Mouse (Mus musculus) forebrain, postnatal 0 days (tissue): ENCODE measurements around the gene Samd10. TPM values are rescaled to one million over a fixed set of nuclear protein-coding genes. Genes with fewer than 3 reads are reported as not detected.
A peak's percentile ranks its signal among the peaks of the same experiment; 100 is the strongest.

Experiments
- ATAC-seq: fragments of 200-750 bp; cut with Nextera tagmentation; 2 replicates; pipeline ENCODE4 v1.8.0; 2017; ENCODE audit warnings: mild to moderate bottlenecking, moderate library complexity
- DNase-seq: peaks from one replicate; pipeline ENCODE4 v3.0.0-alpha.2; 2015
- H3K27ac ChIP-seq: fragments of 300-500 bp; sonication (generic); 2 replicates; pipeline ENCODE4 v1.5.1; 2014; ENCODE audit warnings: low read depth, mild to moderate bottlenecking, antibody characterized with exemption, low read length, moderate library complexity, mixed read lengths
- H3K27me3 ChIP-seq: fragments of 300-500 bp; sonication (generic); 2 replicates; pipeline ENCODE4 v1.6.1; 2014; ENCODE audit warnings: mild to moderate bottlenecking, low read length, mixed read lengths; ENCODE audit not compliant: insufficient read depth
- H3K36me3 ChIP-seq: fragments of 300-500 bp; sonication (generic); 2 replicates; pipeline ENCODE4 v1.6.1; 2014; ENCODE audit warnings: mild to moderate bottlenecking, moderate library complexity; ENCODE audit not compliant: insufficient read depth
- H3K4me1 ChIP-seq: fragments of 300-500 bp; sonication (generic); 2 replicates; pipeline ENCODE4 v1.6.1; 2014; ENCODE audit warnings: antibody characterized with exemption; ENCODE audit not compliant: insufficient read depth
- H3K4me2 ChIP-seq: fragments of 300-500 bp; sonication (generic); 2 replicates; pipeline ENCODE4 v1.6.1; 2014; ENCODE audit warnings: low read depth, mild to moderate bottlenecking, moderate library complexity
- H3K4me3 ChIP-seq: fragments of 300-500 bp; sonication (generic); 2 replicates; pipeline ENCODE4 v1.5.1; 2014; ENCODE audit warnings: low read depth, low read length, mixed read lengths
- H3K9ac ChIP-seq: fragments of 300-500 bp; sonication (generic); 2 replicates; pipeline ENCODE4 v1.6.1; 2014; ENCODE audit warnings: mild to moderate bottlenecking
- H3K9me3 ChIP-seq: fragments of 300-500 bp; sonication (generic); 2 replicates; pipeline ENCODE4 v1.6.1; 2016; ENCODE audit warnings: low read length
- CTCF ChIP-seq: sonication (generic); IDR thresholded peaks from 2 replicates; pipeline ENCODE4 v1.5.1; 2016; ENCODE audit warnings: antibody characterized with exemption, control low read depth, low read depth
- WGBS: fragments of 180-500 bp; shearing (Covaris S2); extraction: QIAGEN DNeasy Blood & Tissue Kit; methylation state at CpG from one replicate; pipeline ENCODE4 v1.1.7; 2014; 5-methylcytosine and 5-hydroxymethylcytosine counted together
- polyA plus RNA-seq: library from polyadenylated mRNA; unstranded; fragments of >200 nt; fragmentation: Nextera tagmentation; extraction: Ambion mirVana; gene quantifications from 2 replicates; pipeline ENCODE4 v1.2.1, GENCODE M21; 2015
- total RNA-seq: library from RNA; depleted of rRNA; stranded (reverse); fragments of >200 nt; gene quantifications from 2 replicates; pipeline ENCODE4 v1.2.3, GENCODE M21; 2014

Samd10 gene
- total and polyA plus RNA-seq, 2 experiments from 2014 or later: 85.6 to 108 TPM

DNA sequence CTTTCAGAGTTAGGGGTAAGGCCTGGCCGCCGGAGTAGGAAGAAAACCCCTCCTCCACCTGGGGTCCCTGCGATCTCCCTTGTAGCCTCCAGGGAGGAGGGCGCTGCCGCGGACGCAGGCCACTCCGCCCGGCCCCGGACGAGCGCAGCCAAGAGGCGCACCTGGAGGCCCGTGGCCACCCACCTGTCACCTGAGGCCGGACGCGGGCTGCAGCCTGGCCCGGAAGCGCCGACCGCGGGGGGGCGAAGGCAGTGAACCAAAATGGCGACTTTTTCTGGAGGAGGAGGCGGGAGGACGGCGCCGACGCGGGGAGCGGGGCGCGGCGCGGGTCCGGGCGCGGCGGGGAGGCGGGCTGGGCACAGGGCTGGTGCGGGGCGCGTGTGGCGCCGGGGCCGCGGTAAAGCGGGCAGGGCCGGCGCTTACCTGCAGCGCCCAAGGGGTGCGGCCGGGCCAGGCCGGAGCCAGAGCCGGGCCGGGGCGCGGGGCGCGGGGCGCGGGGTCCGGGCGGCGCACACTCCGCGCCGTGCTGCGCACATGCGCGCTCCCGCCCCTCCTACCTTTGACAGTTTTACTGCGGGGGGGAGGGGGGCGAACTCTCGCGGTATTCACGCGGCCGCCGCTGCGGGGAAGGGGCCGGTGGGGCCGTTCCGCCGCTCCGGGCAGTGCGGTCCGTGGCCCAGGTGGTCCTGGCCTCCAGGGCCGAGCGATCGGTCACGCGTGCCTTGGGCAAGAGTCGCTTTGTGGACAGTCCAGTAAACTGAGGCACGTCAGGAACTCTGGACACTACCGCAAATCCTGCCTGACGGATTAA, 6.6 kb downstream of the Samd10 start, which contains the start of gene Zfp512b:
Gene Zfp512b (minus strand): TSS at position 573 of the 811 bp plus-strand sequence.
- Histone ChIP-seq H3K9ac (peak within 1 kb of the TSS; percentile 96), H3K27me3 (no peaks in the 10 kb centered on the region), H3K36me3 (peaks cover 43% of the 10 kb centered on the region), H3K4me3 (peak within 1 kb of the TSS; percentile 97), H3K4me2 (peak within 1 kb of the TSS; percentile 85), H3K9me3 (no peaks in the 10 kb centered on the region), H3K27ac (peak within 1 kb of the TSS; percentile 94), H3K4me1 (peaks cover 16% of the 10 kb centered on the region)
- peak; percentile 90 for DNase-seq
- peak; percentile 92 for ATAC-seq
- WGBS: under 1% methylated on average over 82 of the region's 97 CpGs
- TF ChIP-seq CTCF: no peak; the same call in 1 of the 2 replicates

GRCm38 (mm10) chr2:181591528-181592085, 7.4 kb downstream of the Samd10 start, which contains the start of gene Prpf6:
TSS of gene Prpf6 (plus strand) at chr2:181591868.
- Histone ChIP-seq H3K9me3 (no peaks in the 10 kb centered on the region), H3K4me1 (peaks cover 16% of the 10 kb centered on the region), H3K4me2 (peak within 1 kb of the TSS; percentile 85), H3K27me3 (no peaks in the 10 kb centered on the region), H3K27ac (peak within 1 kb of the TSS; percentile 94), H3K9ac (peak within 1 kb of the TSS; percentile 96), H3K36me3 (peaks cover 50% of the 10 kb centered on the region), H3K4me3 (peak within 1 kb of the TSS; percentile 97)
- WGBS: 15% methylated on average over 5 of the region's 5 CpGs
- DNase-seq (no peak), ATAC-seq (no peak)
- no peak for TF ChIP-seq CTCF

DNA sequence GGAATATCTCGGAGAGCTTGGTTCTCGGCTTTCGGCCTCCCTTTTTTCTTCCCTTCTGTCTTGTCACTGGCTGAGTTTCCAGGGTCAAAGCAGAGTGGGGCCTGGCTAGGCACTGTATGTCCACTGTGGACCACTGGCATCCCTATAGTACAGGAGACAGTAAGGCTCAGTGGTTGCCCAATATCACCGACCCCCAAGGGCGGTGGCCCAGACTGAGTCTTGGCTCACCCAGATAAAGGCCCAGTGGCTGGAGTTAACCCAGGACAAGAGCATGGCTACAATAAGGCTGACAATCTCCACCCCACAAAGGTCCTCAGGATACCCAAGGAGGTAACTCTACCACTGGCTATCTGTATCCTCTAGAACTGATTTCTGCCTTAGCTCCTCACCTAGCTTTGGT, 8.5 kb downstream of the Samd10 start:
- H3K27me3 ChIP-seq: no peaks in the 10 kb centered on the region
- H3K4me3 ChIP-seq: no peak overlapping the region
- TF ChIP-seq CTCF: no peak
- H3K9me3 ChIP-seq: no peaks in the 10 kb centered on the region
- ATAC-seq: no peak
- H3K27ac ChIP-seq: no peak overlapping the region
- no peak overlapping the region for H3K4me2 ChIP-seq
- 93% methylated on average over 5 of the region's 5 CpGs for WGBS
- no peak for DNase-seq
- no peak overlapping the region for H3K9ac ChIP-seq
- peaks cover 16% of the 10 kb centered on the region for H3K4me1 ChIP-seq
- H3K36me3 ChIP-seq: peaks cover 52% of the 10 kb centered on the region

GRCm38 (mm10) chr2:181589732-181590105, 9.3 kb downstream of the Samd10 start:
- ATAC-seq (no peak), DNase-seq (no peak)
- no peak overlapping the region for H3K27ac ChIP-seq
- no peak overlapping the region for H3K9ac ChIP-seq
- peaks cover 16% of the 10 kb centered on the region for H3K4me1 ChIP-seq
- H3K36me3 ChIP-seq: peaks cover 60% of the 10 kb centered on the region
- no peak overlapping the region for H3K4me3 ChIP-seq
- H3K9me3 ChIP-seq: no peaks in the 10 kb centered on the region
- H3K27me3 ChIP-seq: no peaks in the 10 kb centered on the region
- TF ChIP-seq CTCF: no peak
- no peak overlapping the region for H3K4me2 ChIP-seq
- WGBS: 94% methylated on average over 9 of the region's 9 CpGs

- no peaks in the 10 kb centered on the region for H3K27me3 ChIP-seq
- peaks cover 65% of the 10 kb centered on the region for H3K36me3 ChIP-seq
- ATAC-seq: no peak
- WGBS: 96% methylated on average over 10 of the region's 10 CpGs
- no peak for DNase-seq
- H3K9me3 ChIP-seq: no peaks in the 10 kb centered on the region
- peaks cover 16% of the 10 kb centered on the region for H3K4me1 ChIP-seq
- no peak overlapping the region for H3K9ac ChIP-seq
- H3K27ac ChIP-seq: no peak overlapping the region
- H3K4me3 ChIP-seq: no peak overlapping the region
- no peak for TF ChIP-seq CTCF
- no peak overlapping the region for H3K4me2 ChIP-seq
Measured at GRCm38 (mm10) chr2:181589011-181589731, 9.8 kb downstream of the Samd10 start.

DNA sequence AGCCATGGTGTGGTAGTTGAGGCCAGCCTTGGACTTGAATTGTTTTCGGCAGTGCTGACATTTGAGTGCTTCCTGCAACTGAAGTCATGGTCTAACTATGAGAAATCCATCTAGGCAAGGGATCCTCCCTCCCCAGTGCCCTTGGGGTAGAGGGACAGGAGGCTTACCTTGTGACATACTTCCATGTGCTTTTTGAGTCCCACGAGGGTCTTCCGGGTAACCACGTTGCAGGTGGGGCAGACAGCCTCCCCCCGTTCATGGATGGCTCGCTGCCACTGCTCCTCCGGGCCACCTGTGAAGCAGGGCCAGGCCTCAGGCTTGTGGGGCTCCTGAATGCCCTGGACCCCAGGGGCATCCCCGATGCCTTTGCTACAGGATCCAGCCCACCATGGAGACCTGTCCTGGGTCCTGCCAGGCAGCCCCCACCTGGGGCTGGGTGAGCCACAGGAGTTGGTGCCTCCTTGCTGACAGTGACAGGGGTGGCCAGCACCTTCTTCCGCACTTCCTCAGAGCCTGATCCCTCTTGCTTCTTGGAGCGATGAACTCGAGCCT, 10.7 kb downstream of the Samd10 start:
- H3K27ac ChIP-seq: no peak overlapping the region
- WGBS: 91% methylated on average over 11 of the region's 11 CpGs
- no peak for ATAC-seq
- peaks cover 74% of the 10 kb centered on the region for H3K36me3 ChIP-seq
- DNase-seq: no peak
- H3K9ac ChIP-seq: no peak overlapping the region
- no peak for TF ChIP-seq CTCF
- H3K27me3 ChIP-seq: no peaks in the 10 kb centered on the region
- no peaks in the 10 kb centered on the region for H3K9me3 ChIP-seq
- H3K4me2 ChIP-seq: no peak overlapping the region
- H3K4me3 ChIP-seq: no peak overlapping the region
- peaks cover 16% of the 10 kb centered on the region for H3K4me1 ChIP-seq
